Mouse (Mus musculus) heart, adult 2 months (tissue): ENCODE measurements at regions not wholly inside any gene's neighbourhood (a gene's known extent, or its start where the extent isn't known, plus 50 kb on each side); places are given as distances from the start of the nearest gene placed in this dataset.

Experiments used
- CTCF ChIP-seq: fragments of 200-600 bp; IDR thresholded peaks from 2 replicates; pipeline ENCODE4 v1.8.1; 2022; ENCODE audit warnings: antibody characterized with exemption, mild to moderate bottlenecking, moderate library complexity
- EP300 ChIP-seq: fragments of 200-500 bp; IDR thresholded peaks from 2 replicates; pipeline ENCODE4 v1.6.1; 2011; ENCODE audit warnings: low read depth, low read length, control low read depth; ENCODE audit not compliant: insufficient read depth

- no peak for TF ChIP-seq CTCF
- TF ChIP-seq EP300 = no peak
These were observed 62.3 kb upstream of the Serp2 start for GRCm38 (mm10) chr14:76619038-76619409.
